Mouse (Mus musculus) spleen, adult 2 months (tissue): Measurements from ENCODE around the gene Dnajc19. TPM values are rescaled to one million over a fixed set of nuclear protein-coding genes. Genes with fewer than 3 reads are reported as not detected.

ENCODE experiments used
- DNase-seq, 2 experiments: peaks; one replicate each; pipeline versions ENCODE4 v3.0.0 to v3.0.0-alpha.2; 2012 to 2021; ENCODE audit warnings: low spot score in 2 of 2, low read depth in 1 of 2
- H3K27ac ChIP-seq: fragments of 200-500 bp; 2 replicates; pipeline ENCODE4 v1.5.1; 2012; ENCODE audit warnings: low read length, inconsistent platforms; ENCODE audit not compliant: insufficient read depth
- H3K27me3 ChIP-seq: fragments of 200-500 bp; 2 replicates; pipeline ENCODE4 v1.6.1; 2012; ENCODE audit warnings: mild to moderate bottlenecking, moderate library complexity, low read length, inconsistent platforms; ENCODE audit not compliant: control insufficient read depth, insufficient read depth
- H3K36me3 ChIP-seq: fragments of 200-500 bp; 2 replicates; pipeline ENCODE4 v1.6.1; 2012; ENCODE audit warnings: mild to moderate bottlenecking, low read length, inconsistent platforms; ENCODE audit not compliant: control insufficient read depth, insufficient read depth
- H3K4me1 ChIP-seq: fragments of 200-500 bp; 2 replicates; pipeline ENCODE4 v1.6.1; 2011; ENCODE audit warnings: inconsistent platforms; ENCODE audit not compliant: control insufficient read depth, insufficient read depth, insufficient read length
- H3K4me3 ChIP-seq: fragments of 200-500 bp; 2 replicates; pipeline ENCODE4 v1.5.1; 2011; ENCODE audit warnings: mild to moderate bottlenecking, inconsistent platforms; ENCODE audit not compliant: insufficient read depth, insufficient read length; ENCODE audit errors: extremely low read depth
- CTCF ChIP-seq: fragments of 200-500 bp; IDR thresholded peaks from 2 replicates; pipeline ENCODE4 v1.5.1; 2011; ENCODE audit warnings: mild to moderate bottlenecking, inconsistent platforms; ENCODE audit not compliant: insufficient read depth, insufficient read length, insufficient replicate concordance; ENCODE audit errors: extremely low read depth
- POLR2A ChIP-seq: fragments of 200-500 bp; IDR thresholded peaks from 2 replicates; pipeline ENCODE4 v1.6.1; 2011; ENCODE audit warnings: low read depth, low read length, inconsistent platforms
- WGBS: fragments of 180-500 bp; shearing (Covaris S2); methylation state at CpG from one replicate; pipeline ENCODE4 v1.1.7; 2018; 5-methylcytosine and 5-hydroxymethylcytosine counted together
- polyA plus RNA-seq: library from polyadenylated mRNA; depleted of rRNA; stranded (reverse); fragments of >200 nt; gene quantifications from 2 replicates; pipeline ENCODE4 v1.2.3, GENCODE M21; 2012

The Dnajc19 gene
- polyA plus RNA-seq, 1 experiment: 48.2 TPM

DNA sequence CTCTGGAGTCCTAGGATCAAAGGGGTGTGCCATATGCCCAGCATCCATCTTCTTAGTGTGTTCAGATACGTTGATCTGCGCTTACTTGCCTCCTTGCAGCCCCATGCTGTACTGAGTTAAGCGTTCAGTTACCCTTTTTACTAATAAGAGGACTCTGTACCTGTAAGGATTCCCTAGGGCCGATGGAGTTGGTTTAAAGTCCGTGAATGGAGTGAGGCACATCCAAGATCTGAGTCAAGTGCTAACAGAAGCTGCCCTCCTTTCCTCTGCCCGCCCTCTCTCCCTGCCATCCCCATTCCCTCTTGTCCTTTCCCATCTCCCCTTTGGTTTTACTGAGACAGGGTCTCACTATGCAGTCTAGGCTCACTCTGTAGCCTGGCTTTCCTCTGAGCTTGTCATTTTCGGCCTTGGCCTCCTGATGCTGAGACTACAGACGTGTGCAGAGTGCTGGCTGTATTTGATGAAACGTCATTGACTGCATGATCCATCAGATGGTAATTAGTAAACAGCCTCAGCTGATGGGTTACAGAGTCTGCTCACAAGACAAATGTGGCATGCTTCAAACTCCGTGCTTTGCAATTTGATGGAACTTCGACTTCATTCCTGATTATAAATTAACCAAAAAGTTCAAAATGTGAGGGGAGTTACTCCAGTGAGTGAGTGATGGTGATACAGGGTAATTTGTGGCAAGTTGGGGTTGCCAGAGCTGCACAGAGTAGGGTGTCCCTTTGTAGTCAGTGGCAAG lies 31.0 kb upstream of the Dnajc19 start:
- no peak for DNase-seq
- TF ChIP-seq POLR2A (no peak), CTCF (no peak)
- Histone ChIP-seq H3K36me3 (no peaks in the 10 kb centered on the region), H3K27ac (no peak overlapping the region), H3K4me1 (no peaks in the 10 kb centered on the region), H3K27me3 (no peaks in the 10 kb centered on the region), H3K4me3 (no peak overlapping the region)
- 76% methylated on average over 11 of the region's 11 CpGs for WGBS

DNA sequence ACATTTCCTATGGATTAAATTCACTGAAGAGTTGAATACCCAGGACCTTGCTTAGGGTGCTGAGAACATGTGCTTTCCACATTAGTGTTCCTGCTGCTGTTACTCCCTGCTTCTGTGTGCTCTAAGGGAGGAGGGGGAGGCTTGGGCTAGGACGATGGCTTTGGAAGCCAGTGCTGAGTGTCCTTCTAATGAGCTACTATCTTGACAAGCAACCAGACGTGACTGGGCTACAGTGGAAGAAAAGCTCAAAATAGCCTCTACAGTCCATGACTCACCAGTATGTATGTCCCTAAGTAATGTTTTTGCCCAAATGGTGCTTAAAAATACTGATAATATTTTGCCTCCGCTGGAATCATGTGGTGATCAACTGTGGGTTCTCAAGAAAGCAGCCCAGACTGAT lies 26.5 kb upstream of the Dnajc19 start:
- WGBS: 77% methylated on average over 3 of the region's 3 CpGs
- TF ChIP-seq CTCF (no peak), POLR2A (no peak)

DNA sequence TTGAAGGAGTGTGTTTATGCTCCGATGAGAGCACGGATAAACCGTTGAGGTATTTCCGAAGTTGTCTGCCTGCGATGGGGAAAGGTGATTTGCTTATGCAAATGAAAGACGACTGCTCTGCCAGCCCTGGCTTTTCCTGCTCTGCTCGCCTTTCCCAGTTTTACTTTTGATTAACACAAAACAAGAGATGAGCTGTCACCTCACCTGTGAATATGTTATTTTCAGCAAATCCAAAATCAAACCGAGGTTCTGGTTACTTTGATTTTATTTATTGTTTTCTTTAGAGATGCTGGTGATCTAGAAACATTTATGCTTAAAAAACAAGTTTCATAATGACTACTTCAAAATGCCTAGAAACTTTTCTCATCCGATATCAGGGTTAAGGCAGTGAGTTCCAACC lies 25.3 kb upstream of the Dnajc19 start:
- WGBS: 20% methylated on average over 9 of the region's 9 CpGs
- H3K27me3 ChIP-seq: no peaks in the 10 kb centered on the region
- H3K4me3 ChIP-seq: no peak overlapping the region
- H3K36me3 ChIP-seq: no peaks in the 10 kb centered on the region
- no peak for TF ChIP-seq CTCF
- no peak for TF ChIP-seq POLR2A
- no peak for DNase-seq
- no peaks in the 10 kb centered on the region for H3K4me1 ChIP-seq
- H3K27ac ChIP-seq: no peak overlapping the region

More for the DNA sequence above, 26.5 kb upstream of the Dnajc19 start:
- no peaks in the 10 kb centered on the region for H3K4me1 ChIP-seq
- H3K36me3 ChIP-seq: no peaks in the 10 kb centered on the region
- no peak for DNase-seq
- H3K27ac ChIP-seq: no peak overlapping the region
- H3K27me3 ChIP-seq: no peaks in the 10 kb centered on the region
- H3K4me3 ChIP-seq: no peak overlapping the region

DNA sequence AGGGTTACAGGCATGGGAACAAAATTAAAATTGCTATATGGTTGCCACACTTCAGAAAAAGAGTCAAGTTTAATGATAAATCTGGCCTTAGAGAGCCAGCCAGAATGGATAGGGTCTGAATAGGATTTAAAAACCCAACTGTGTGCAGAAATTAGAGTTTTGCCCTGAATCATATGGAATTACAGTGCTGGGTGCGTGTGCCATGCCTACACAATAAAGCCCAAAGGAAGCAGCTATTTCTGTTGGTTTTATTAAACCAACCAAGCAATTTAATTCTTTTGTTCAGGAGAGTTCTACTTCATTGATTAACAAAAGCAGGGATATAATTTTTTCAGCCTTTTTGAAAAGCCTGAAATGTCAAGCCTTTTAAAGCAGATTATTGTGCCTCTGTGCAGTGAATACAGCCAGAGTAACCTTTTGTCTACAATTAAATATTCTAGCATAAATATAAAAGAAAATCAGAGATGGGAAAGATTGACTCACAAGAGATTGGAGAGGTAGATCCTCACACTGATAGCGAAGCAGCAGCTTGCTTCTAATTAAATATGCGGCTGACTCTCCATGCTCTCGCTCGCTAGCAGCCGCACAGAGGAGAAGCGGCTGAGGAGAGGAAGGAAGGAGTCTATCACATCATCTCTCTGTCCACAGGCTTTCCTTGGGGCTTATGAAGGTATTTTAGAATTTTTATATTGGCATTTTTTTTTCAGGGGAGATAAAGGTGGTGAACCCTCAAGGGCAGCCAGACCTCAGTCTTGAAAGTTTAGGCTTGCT lies 23.0 kb upstream of the Dnajc19 start:
- DNase-seq: no peak
- H3K4me1 ChIP-seq: no peaks in the 10 kb centered on the region
- no peak for TF ChIP-seq POLR2A
- H3K4me3 ChIP-seq: no peak overlapping the region
- no peaks in the 10 kb centered on the region for H3K27me3 ChIP-seq
- 50% methylated on average over 7 of the region's 7 CpGs for WGBS
- H3K27ac ChIP-seq: no peak overlapping the region
- H3K36me3 ChIP-seq: no peaks in the 10 kb centered on the region

DNA sequence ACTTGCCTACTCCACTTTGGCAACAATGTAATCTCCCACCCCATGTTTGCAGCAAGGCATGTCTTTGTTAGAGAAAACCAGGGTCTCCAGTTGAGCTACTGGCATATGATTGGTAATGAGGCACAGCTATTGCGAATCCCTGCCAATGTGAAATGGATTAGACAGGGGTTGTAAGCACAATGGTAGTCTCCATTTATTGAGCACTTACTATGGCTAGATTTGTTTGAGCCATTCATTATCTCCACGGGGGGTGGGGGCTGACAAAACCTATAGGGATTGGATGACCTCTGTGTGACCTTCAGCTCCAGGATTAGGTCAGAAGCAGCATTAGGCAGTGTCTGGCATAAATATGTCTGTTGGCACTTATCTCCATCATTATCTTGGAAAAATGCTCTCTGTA lies 21.8 kb upstream of the Dnajc19 start:
- Histone ChIP-seq H3K27me3 (no peaks in the 10 kb centered on the region), H3K36me3 (no peaks in the 10 kb centered on the region), H3K4me1 (no peaks in the 10 kb centered on the region), H3K4me3 (no peak overlapping the region), H3K27ac (no peak overlapping the region)
- TF ChIP-seq POLR2A (no peak), CTCF (no peak)
- 80% methylated on average over 2 of the region's 2 CpGs for WGBS
- no peak for DNase-seq

DNA sequence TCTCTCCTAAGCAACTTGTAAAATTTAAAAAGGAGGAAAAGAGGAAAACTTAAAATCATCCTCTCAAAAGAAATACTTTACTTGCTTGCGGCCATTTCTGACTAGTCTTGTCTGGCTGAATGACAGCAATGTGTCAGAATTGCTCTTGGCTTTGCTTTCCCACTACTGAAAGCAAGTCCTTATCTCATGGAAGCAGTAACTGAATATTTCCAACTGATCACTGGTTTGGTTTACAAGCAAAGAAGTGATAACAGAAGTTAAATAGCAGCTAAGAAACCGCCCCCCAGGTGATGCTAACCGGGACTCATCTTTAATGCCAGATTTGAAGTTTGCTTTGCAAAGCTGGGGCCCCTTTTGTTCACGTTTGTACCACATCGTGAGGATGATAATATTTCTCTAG lies 2.5 kb upstream of the Dnajc19 start:
- Histone ChIP-seq H3K27me3 (no peaks in the 10 kb centered on the region), H3K4me1 (peaks cover 5% of the 10 kb centered on the region; the same call in 1 of the 2 replicates), H3K27ac (no peak overlapping the region), H3K36me3 (peaks cover 1% of the 10 kb centered on the region; the same call in 1 of the 2 replicates), H3K4me3 (no peak overlapping the region)
- no peak for TF ChIP-seq CTCF
- no peak for TF ChIP-seq POLR2A
- WGBS: 74% methylated on average over 5 of the region's 5 CpGs
- no peak for DNase-seq

DNA sequence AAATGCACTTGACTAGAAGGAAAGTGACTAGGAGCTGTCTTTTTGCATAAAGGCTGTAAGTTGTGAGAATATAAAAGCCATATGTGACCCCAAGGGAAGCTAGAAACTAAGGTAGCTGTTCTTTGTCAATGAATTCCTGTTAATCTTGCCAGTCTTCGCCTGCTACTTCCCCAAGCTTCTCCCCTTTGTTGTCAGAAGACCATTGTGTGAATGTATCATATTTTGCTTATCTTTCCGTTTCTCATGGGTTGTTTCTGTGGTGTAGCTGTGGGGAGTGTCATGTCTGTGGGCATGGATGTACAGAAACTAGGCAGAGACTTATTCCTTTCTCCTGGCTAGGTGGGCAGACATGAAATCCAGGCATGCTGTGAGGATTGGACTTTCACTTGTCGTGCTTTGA lies 808 bp upstream of the Dnajc19 start:
- no peak overlapping the region for H3K4me3 ChIP-seq
- peaks cover 5% of the 10 kb centered on the region; the same call in 1 of the 2 replicates for H3K4me1 ChIP-seq
- no peak overlapping the region for H3K27ac ChIP-seq
- peaks cover 3% of the 10 kb centered on the region; the same call in 1 of the 2 replicates for H3K36me3 ChIP-seq
- DNase-seq: no peak
- no peaks in the 10 kb centered on the region for H3K27me3 ChIP-seq
- TF ChIP-seq CTCF (no peak), POLR2A (no peak)
- 82% methylated on average over 3 of the region's 3 CpGs for WGBS
